Mouse (Mus musculus): ENCODE measurements around the gene Hoxd8.

- TF ChIP-seq GATA1 (IDR thresholded peaks at IDR 0.05; ENCODE audit: borderline replicate concordance, low read length), result no peak
- no peak for TF ChIP-seq FLI1 (IDR thresholded peaks at IDR 0.05; ENCODE audit: low read length)
Observed at GRCm38 (mm10) chr2:74689574-74690337, 14.7 kb upstream of the Hoxd8 start.
